Mouse (Mus musculus) ES-E14 (cell line): ENCODE results near the gene Rb1. TPM values are rescaled to one million over a fixed set of nuclear protein-coding genes. Genes with fewer than 3 reads are reported as not detected.
A peak's percentile ranks its signal among the peaks of the same experiment; 100 is the strongest.

Experiments
- DNase-seq: peaks from one replicate; pipeline ENCODE4 v3.0.0-alpha.2; 2013; ENCODE audit warnings: low read depth, low spot score
- H3K27ac ChIP-seq: 2 replicates; pipeline ENCODE4 v1.5.1; 2012; ENCODE audit warnings: low read depth, mild to moderate bottlenecking, low read length, moderate library complexity, mixed read lengths; ENCODE audit not compliant: poor library complexity, insufficient read depth, severe bottlenecking
- H3K36me3 ChIP-seq: 2 replicates; pipeline ENCODE4 v1.6.1; 2012; ENCODE audit warnings: mild to moderate bottlenecking, low read length, moderate library complexity, mixed read lengths; ENCODE audit not compliant: control insufficient read depth, poor library complexity, insufficient read depth, severe bottlenecking
- H3K4me1 ChIP-seq, 2 experiments: fragments of 150-350 bp in 1 of 2; sonication (generic) in 1 of 2; 2 replicates each; pipeline ENCODE4 v1.6.1; 2012; ENCODE audit warnings: low read length in 2 of 2, mild to moderate bottlenecking in 1 of 2, mixed read lengths in 1 of 2; ENCODE audit not compliant: control insufficient read depth in 2 of 2, insufficient read depth in 2 of 2, poor library complexity in 1 of 2
- H3K4me3 ChIP-seq, 2 experiments: fragments of 150-350 bp in 1 of 2; sonication (generic) in 1 of 2; 2 replicates each; pipeline ENCODE4 v1.5.1; 2012; ENCODE audit warnings: low read length in 2 of 2, low read depth in 1 of 2, mild to moderate bottlenecking in 1 of 2, mixed read lengths in 1 of 2; ENCODE audit not compliant: insufficient read depth in 1 of 2, poor library complexity in 1 of 2, severe bottlenecking in 1 of 2
- H3K9ac ChIP-seq: 2 replicates; pipeline ENCODE4 v1.6.1; 2012; ENCODE audit warnings: low read depth, mild to moderate bottlenecking, low read length, mixed read lengths; ENCODE audit not compliant: poor library complexity, insufficient read depth, severe bottlenecking
- H3K9me3 ChIP-seq: fragments of 150-350 bp; sonication (generic); 2 replicates; pipeline ENCODE4 v1.6.1; 2012; ENCODE audit warnings: low read depth, mild to moderate bottlenecking, low read length; ENCODE audit not compliant: control insufficient read depth, insufficient read depth
- CHD2 ChIP-seq: IDR thresholded peaks from 2 replicates; pipeline ENCODE4 v1.6.1; 2014; ENCODE audit warnings: mild to moderate bottlenecking, low read depth, low read length, inconsistent platforms
- HCFC1 ChIP-seq: IDR thresholded peaks from 2 replicates; pipeline ENCODE4 v1.6.1; 2012; ENCODE audit warnings: low read length, inconsistent platforms, borderline replicate concordance; ENCODE audit not compliant: insufficient read depth
- MAFK ChIP-seq: IDR thresholded peaks from 2 replicates; pipeline ENCODE4 v1.6.1; 2014; ENCODE audit warnings: mild to moderate bottlenecking, low read depth, low read length, inconsistent platforms; ENCODE audit not compliant: insufficient read depth
- ZC3H11A ChIP-seq: IDR thresholded peaks from 2 replicates; pipeline ENCODE4 v1.6.1; 2012; ENCODE audit warnings: low read depth, mild to moderate bottlenecking, inconsistent platforms, low read length, borderline replicate concordance
- ZNF384 ChIP-seq: IDR thresholded peaks from 2 replicates; pipeline ENCODE4 v1.6.1; 2012; ENCODE audit warnings: low read depth, low read length, inconsistent platforms
- in situ Hi-C, 2 experiments: fragments of 600-800 bp; cut with MboI; formaldehyde crosslinking; loops; one replicate each; pipeline ENCODE4 v1.15.1; 2025; ENCODE audit warnings: low sequenced_read_pairs in 2 of 2, inconsistent platforms in 1 of 2; ENCODE audit not compliant: unreplicated experiment in 2 of 2
- total RNA-seq: library from RNA; depleted of rRNA; stranded (reverse); fragments of 300-350 nt; gene quantifications from 2 replicates; pipeline ENCODE4 v1.2.3, GENCODE M21; 2012

Gene Rb1
- total RNA-seq, 1 experiment: 4.7 TPM

DNA sequence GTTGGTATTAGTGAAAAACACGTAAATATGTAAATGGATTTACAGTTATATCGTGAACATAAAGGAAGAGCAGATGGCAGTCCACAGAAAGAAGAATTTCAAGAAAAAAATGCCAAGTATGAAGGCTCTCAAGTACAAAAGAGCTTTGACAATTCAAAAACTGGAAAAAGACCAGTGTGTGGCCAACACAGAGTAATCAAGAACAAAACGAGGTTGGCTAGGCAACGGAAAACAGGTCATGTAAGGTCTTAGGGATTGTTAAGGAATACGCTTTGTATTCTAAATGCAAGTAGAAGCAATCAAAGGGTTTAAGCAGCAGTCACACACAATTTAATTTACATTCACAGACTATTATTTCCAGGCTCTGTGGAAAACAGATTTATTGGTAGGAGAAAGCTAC is 53.8 kb downstream of the Rb1 start:
- Histone ChIP-seq H3K9me3 (no peaks in the 10 kb centered on the region), H3K4me1 (no peaks in the 10 kb centered on the region), H3K9ac (no peak overlapping the region), H3K27ac (no peak overlapping the region), H3K36me3 (no peaks in the 10 kb centered on the region), H3K4me3 (no peak overlapping the region)
- no peak for DNase-seq
- in situ Hi-C loops: no loop called here
- TF ChIP-seq MAFK (no peak), ZC3H11A (no peak), HCFC1 (no peak), ZNF384 (no peak), CHD2 (no peak)

GRCm38 (mm10) chr14:73266166-73266565 is 59.5 kb downstream of the Rb1 start:
- Histone ChIP-seq H3K36me3 (no peaks in the 10 kb centered on the region), H3K4me1 (no peaks in the 10 kb centered on the region), H3K27ac (no peak overlapping the region), H3K9ac (no peak overlapping the region), H3K9me3 (no peaks in the 10 kb centered on the region), H3K4me3 (no peak overlapping the region)
- DNase-seq: peak; percentile 44
- in situ Hi-C loops: loop anchor here in 1 of 2 experiments (10.0 kb wide), 1 partner anchor 161 kb away; no protein-coding TSS in a partner anchor
- TF ChIP-seq ZNF384: peak; percentile 47; the same call in 1 of the 2 replicates
- TF ChIP-seq MAFK: no peak
- peak; percentile 69 for TF ChIP-seq ZC3H11A
- TF ChIP-seq CHD2: no peak

GRCm38 (mm10) chr14:73262210-73262609 is 63.4 kb downstream of the Rb1 start:
- no peak overlapping the region for H3K9ac ChIP-seq
- H3K4me1 ChIP-seq: no peaks in the 10 kb centered on the region
- in situ Hi-C loops: loop anchor here in 1 of 2 experiments (10.0 kb wide), 1 partner anchor 157 kb away; no protein-coding TSS in a partner anchor
- H3K4me3 ChIP-seq: no peak overlapping the region
- H3K36me3 ChIP-seq: no peaks in the 10 kb centered on the region
- no peak for DNase-seq
- H3K9me3 ChIP-seq: no peaks in the 10 kb centered on the region
- H3K27ac ChIP-seq: no peak overlapping the region
- TF ChIP-seq CHD2: no peak
- TF ChIP-seq ZNF384: no peak
- no peak for TF ChIP-seq ZC3H11A
- no peak for TF ChIP-seq MAFK
- TF ChIP-seq HCFC1: no peak

DNA sequence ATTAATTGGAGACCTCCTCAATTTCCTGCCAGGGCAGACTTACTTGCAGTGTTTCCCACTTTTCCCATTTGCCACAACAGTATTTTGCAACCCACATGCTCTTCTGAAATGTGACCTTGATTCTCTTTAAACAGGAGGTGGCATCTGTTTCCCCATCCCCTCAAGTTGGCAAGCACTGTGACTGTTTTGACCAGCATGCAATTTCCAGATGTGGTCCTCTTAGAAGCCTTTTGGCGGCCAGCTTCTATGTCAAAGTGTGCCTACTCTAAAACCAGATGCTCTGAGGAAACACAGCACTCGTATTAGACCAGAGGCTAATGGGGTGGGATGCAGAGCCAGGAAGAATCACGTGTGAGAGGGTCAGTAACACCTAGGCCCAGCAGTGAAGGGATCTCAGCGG is 67.4 kb downstream of the Rb1 start:
- no peak overlapping the region for H3K27ac ChIP-seq
- no peak overlapping the region for H3K9ac ChIP-seq
- H3K4me1 ChIP-seq: peaks cover 0 to 5% of the 10 kb centered on the region in 2 experiments; a peak in 2 of 4 replicates
- no peak for DNase-seq
- H3K9me3 ChIP-seq: no peaks in the 10 kb centered on the region
- H3K36me3 ChIP-seq: no peaks in the 10 kb centered on the region
- in situ Hi-C loops: no loop called here
- H3K4me3 ChIP-seq: no peak overlapping the region
- TF ChIP-seq HCFC1 (no peak), CHD2 (no peak), ZNF384 (no peak), MAFK (no peak), ZC3H11A (no peak)

- H3K9ac ChIP-seq: no peak overlapping the region
- TF ChIP-seq HCFC1 (no peak), MAFK (no peak), CHD2 (no peak), ZC3H11A (no peak), ZNF384 (no peak)
Measured at GRCm38 (mm10) chr14:73257348-73257747, 68.3 kb downstream of the Rb1 start.

More at GRCm38 (mm10) chr14:73257348-73257747, 68.3 kb downstream of the Rb1 start:
- H3K27ac ChIP-seq: no peak overlapping the region
- H3K4me1 ChIP-seq: peaks cover 0 to 5% of the 10 kb centered on the region in 2 experiments; a peak in 3 of 4 replicates
- H3K9me3 ChIP-seq: no peaks in the 10 kb centered on the region
- in situ Hi-C loops: no loop called here
- no peaks in the 10 kb centered on the region for H3K36me3 ChIP-seq
- no peak for DNase-seq
- no peak overlapping the region for H3K4me3 ChIP-seq
